Mouse (Mus musculus): Measurements from ENCODE around the gene Gm32802. TPM values are rescaled to one million over a fixed set of nuclear protein-coding genes. Genes with fewer than 3 reads are reported as not detected.
"Not testable (repeated sequence)": the region's sequence is repeated elsewhere in the genome, so short reads cannot be mapped to it uniquely, and the experiment has no call there.

Gm32802 gene
- total and polyA plus RNA-seq, 2 experiments: not detected

DNA sequence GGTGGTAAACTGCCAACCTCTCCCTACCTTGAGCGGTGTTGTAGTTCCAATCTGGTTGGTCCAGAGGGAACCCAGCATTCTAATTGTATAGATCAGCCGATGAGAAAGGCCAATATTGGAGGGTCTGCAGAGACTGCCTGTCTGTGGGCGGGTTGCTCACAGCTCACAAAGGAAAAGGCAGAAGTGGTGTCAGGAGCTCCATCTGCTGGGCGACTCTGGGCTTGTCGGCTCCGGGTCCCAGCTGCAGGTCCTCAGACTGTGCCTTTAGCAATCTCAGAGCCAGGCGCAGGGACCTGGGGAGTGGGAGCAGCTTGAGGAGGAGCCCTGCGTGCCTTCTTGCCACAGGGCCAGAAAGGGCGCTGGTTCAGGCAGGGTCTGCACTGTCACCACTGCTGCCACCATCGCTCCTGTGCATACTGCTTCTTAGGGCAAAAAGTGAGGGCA, 7.6 kb upstream of the Gm32802 start:
- DNase-seq (ENCODE audit: extremely low read depth, low read depth, low spot score): no peak
- no peak overlapping the region for H3K9ac ChIP-seq (ENCODE audit: low read depth, low read length)
- WGBS: 48% methylated on average over 10 of the region's 10 CpGs

DNA sequence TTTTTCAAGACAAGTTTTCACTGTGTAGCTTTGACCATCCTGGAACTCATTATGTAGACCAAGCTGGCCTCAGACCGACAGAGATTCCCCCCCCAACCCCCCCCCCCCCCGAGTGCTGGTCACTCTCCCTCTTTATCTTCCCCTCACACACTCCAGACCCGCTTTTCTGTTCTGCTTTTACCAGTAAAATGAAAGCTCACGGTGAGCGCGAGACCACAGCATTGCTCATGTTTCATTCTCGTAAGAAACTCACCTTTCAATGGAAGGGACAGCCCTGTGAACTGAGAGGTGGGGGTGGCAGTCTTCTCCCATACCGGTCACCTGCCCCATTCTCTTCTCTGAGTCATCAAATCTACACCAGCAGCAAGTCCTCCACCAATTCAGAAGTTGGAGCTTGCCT, 10.3 kb downstream of the Gm32802 start:
- not testable (repeated sequence) for H3K27me3 ChIP-seq (ENCODE audit: control insufficient read depth, insufficient read depth, low read length)
- WGBS: 52% methylated on average over 3 of the region's 8 CpGs

More for the DNA sequence above, 7.6 kb upstream of the Gm32802 start:
- Histone ChIP-seq H3K4me1 (ENCODE audit: control insufficient read depth, insufficient read depth, low read length) (no peaks in the 10 kb centered on the region), H3K36me3 (ENCODE audit: control insufficient read depth, insufficient read depth, low read length) (no peaks in the 10 kb centered on the region), H3K27me3 (ENCODE audit: control insufficient read depth, insufficient read depth, low read length) (no peaks in the 10 kb centered on the region), H3K4me3 (ENCODE audit: insufficient read depth, low read depth, low read length) (no peak overlapping the region), H3K79me2 (ENCODE audit: control insufficient read depth, insufficient read depth, low read length) (no peaks in the 10 kb centered on the region), H3K27ac (replicated peaks; ENCODE audit: insufficient read depth, low read depth, low read length) (no peak overlapping the region)
- no peak for TF ChIP-seq CTCF (IDR thresholded peaks at IDR 0.05; ENCODE audit: low read depth, low read length)
- TF ChIP-seq POLR2A (IDR thresholded peaks at IDR 0.05; ENCODE audit: extremely low read depth, insufficient read depth, low read length): no peak

DNA sequence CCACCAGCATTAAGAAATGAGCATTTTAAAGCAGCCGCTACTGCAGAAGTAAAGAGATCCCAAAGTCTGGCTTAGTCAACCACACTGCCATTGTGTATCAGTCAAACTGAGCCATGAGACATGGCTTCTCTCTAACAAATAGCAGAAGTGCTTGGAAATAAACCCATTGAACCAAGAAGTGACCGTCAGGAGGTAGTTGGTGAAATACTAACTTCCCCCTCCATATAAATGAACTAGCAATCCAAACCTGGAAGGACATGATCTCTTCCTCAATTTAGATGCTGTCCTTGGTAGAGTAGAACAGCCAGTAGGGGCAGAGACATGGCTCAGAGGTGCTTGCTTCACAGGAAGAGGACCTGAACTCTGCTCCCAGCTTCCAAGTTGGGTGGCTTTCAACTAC, 12.9 kb downstream of the Gm32802 start:
- not testable (repeated sequence) for H3K36me3 ChIP-seq (ENCODE audit: control insufficient read depth, insufficient read depth, low read length); H3K4me1 ChIP-seq (ENCODE audit: control insufficient read depth, insufficient read depth, low read length); H3K27me3 ChIP-seq (ENCODE audit: control insufficient read depth, insufficient read depth, low read length); H3K4me3 ChIP-seq (ENCODE audit: insufficient read depth, low read depth, low read length); H3K9ac ChIP-seq (ENCODE audit: low read depth, low read length); H3K27ac ChIP-seq (replicated peaks; ENCODE audit: insufficient read depth, low read depth, low read length); H3K79me2 ChIP-seq (ENCODE audit: control insufficient read depth, insufficient read depth, low read length); DNase-seq (ENCODE audit: extremely low read depth, low read depth, low spot score)
- WGBS: 100% methylated on average over 1 of the region's 2 CpGs

More for the DNA sequence above, 10.3 kb downstream of the Gm32802 start:
- not testable (repeated sequence) for DNase-seq (ENCODE audit: extremely low read depth, low read depth, low spot score); H3K27ac ChIP-seq (replicated peaks; ENCODE audit: insufficient read depth, low read depth, low read length); H3K36me3 ChIP-seq (ENCODE audit: control insufficient read depth, insufficient read depth, low read length); H3K4me1 ChIP-seq (ENCODE audit: control insufficient read depth, insufficient read depth, low read length); H3K9ac ChIP-seq (ENCODE audit: low read depth, low read length); H3K79me2 ChIP-seq (ENCODE audit: control insufficient read depth, insufficient read depth, low read length); H3K4me3 ChIP-seq (ENCODE audit: insufficient read depth, low read depth, low read length)

DNA sequence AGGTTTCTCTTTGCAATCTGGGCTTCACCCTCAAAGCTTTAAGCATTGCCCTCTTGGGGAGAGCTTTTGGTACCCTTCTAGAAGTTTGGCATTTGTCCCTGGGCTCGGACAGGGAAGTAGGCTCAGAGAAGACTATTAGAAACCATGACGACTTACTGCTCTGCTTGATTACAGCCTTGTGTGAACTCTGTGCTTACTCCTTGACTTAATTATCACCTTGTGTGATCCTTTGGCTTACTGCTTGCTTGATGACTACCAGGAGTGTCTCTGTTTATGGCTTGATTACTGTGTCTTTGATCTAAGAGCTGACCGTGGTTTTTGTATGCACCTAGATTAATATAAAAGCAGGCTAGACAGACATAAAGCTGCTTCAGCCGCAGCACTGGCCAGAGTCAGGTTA, 19.6 kb downstream of the Gm32802 start:
- WGBS: no CpG with 5 or more reads among the region's 4 CpGs
- not testable (repeated sequence) for H3K36me3 ChIP-seq (ENCODE audit: control insufficient read depth, insufficient read depth, low read length); DNase-seq (ENCODE audit: extremely low read depth, low read depth, low spot score); H3K27me3 ChIP-seq (ENCODE audit: control insufficient read depth, insufficient read depth, low read length); H3K79me2 ChIP-seq (ENCODE audit: control insufficient read depth, insufficient read depth, low read length); H3K4me1 ChIP-seq (ENCODE audit: control insufficient read depth, insufficient read depth, low read length); H3K27ac ChIP-seq (replicated peaks; ENCODE audit: insufficient read depth, low read depth, low read length); H3K4me3 ChIP-seq (ENCODE audit: insufficient read depth, low read depth, low read length); H3K9ac ChIP-seq (ENCODE audit: low read depth, low read length)

DNA sequence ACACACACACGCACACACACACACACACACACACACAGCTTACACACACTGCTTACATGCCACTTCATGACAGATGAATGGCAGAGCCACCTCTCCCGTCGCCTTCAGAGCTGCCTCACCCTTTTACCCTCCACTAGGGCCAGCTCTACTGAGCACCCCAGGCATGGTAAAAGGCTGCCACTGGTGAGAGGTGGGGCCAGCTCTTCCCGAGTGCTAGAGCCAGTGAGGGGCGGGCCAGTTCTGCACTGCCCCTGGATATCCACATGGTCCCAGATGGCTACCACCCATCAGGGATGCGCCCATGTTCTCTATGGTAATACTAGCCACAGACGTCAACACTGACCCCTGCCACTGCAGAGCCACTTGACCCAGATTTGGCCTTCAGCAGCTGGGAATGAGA, 24.1 kb downstream of the Gm32802 start:
- not testable (repeated sequence) for H3K9ac ChIP-seq (ENCODE audit: low read depth, low read length); H3K4me3 ChIP-seq (ENCODE audit: insufficient read depth, low read depth, low read length); H3K79me2 ChIP-seq (ENCODE audit: control insufficient read depth, insufficient read depth, low read length); DNase-seq (ENCODE audit: extremely low read depth, low read depth, low spot score); H3K27me3 ChIP-seq (ENCODE audit: control insufficient read depth, insufficient read depth, low read length); H3K27ac ChIP-seq (replicated peaks; ENCODE audit: insufficient read depth, low read depth, low read length); H3K36me3 ChIP-seq (ENCODE audit: control insufficient read depth, insufficient read depth, low read length); H3K4me1 ChIP-seq (ENCODE audit: control insufficient read depth, insufficient read depth, low read length)
- WGBS: 79% methylated on average over 7 of the region's 7 CpGs

DNA sequence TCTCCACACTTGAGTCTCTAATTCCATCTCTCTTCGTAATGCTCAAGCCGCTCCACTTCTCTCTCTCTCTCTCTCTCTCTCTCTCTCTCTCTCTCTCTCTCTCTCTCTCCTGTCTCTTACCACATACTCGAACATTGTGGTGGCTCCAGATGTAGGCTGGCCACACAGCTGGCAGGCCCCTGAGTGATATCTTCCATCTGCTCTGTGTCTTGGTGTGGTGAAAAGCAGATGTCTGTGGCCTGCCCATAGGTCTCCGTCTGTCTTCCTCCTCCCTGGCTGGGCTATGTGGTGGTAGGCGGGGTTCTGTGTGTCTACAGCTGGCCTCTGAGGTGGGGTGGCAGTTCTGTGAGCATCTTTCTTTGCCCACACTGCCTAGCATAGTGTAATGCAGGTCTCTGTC, 24.5 kb downstream of the Gm32802 start:
- 95% methylated on average over 2 of the region's 5 CpGs for WGBS
- not testable (repeated sequence) for H3K4me1 ChIP-seq (ENCODE audit: control insufficient read depth, insufficient read depth, low read length); H3K9ac ChIP-seq (ENCODE audit: low read depth, low read length); H3K36me3 ChIP-seq (ENCODE audit: control insufficient read depth, insufficient read depth, low read length); DNase-seq (ENCODE audit: extremely low read depth, low read depth, low spot score); H3K27me3 ChIP-seq (ENCODE audit: control insufficient read depth, insufficient read depth, low read length); H3K27ac ChIP-seq (replicated peaks; ENCODE audit: insufficient read depth, low read depth, low read length); H3K4me3 ChIP-seq (ENCODE audit: insufficient read depth, low read depth, low read length); H3K79me2 ChIP-seq (ENCODE audit: control insufficient read depth, insufficient read depth, low read length)

DNA sequence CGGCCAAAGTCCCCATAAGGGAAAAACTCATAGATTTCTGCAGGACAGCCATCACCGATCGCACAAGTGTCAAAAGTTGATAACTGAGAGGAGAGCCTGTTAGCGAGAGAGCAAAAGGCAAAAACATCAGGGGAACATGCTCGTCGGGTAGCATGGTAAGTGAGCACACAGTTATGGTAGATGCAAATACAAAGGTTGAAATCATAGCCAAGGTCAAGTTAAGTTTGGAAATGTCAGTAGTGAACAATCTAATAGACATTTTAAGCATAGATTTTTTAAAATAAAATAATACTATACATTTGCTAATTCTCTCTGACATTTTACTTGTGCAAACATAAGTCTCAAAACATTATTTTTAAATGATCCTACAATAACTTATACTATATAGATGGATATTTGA, 36.5 kb downstream of the Gm32802 start, which contains the start of gene Iltifb:
Gene Iltifb (minus strand): TSS at position 101 of the 400 bp plus-strand sequence.
- 89% methylated on average over 6 of the region's 6 CpGs for WGBS

DNA sequence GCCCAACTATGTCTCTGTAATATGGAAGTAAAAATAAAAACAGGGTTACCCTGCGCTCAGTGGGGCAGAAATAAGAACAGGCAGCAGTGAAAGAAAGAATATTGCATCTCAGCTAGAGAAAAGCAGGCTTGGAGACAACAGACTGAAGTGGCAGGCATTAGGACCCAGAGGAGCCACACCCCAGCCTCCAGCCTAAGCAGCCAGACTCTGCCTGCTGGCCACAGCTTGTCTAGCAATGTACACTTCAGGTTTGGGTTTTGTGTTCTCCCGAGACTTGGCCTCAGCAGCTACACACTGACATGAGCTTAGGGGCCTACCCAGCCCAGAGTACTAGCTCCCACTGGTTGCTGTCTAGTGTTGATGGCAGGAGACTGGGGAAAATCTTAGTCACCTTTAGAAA, 43.6 kb downstream of the Gm32802 start:
- H3K27ac ChIP-seq (replicated peaks; ENCODE audit: insufficient read depth, low read depth, low read length); H3K4me1 ChIP-seq (ENCODE audit: control insufficient read depth, insufficient read depth, low read length); H3K79me2 ChIP-seq (ENCODE audit: control insufficient read depth, insufficient read depth, low read length); H3K4me3 ChIP-seq (ENCODE audit: insufficient read depth, low read depth, low read length); H3K36me3 ChIP-seq (ENCODE audit: control insufficient read depth, insufficient read depth, low read length); H3K9ac ChIP-seq (ENCODE audit: low read depth, low read length); H3K27me3 ChIP-seq (ENCODE audit: control insufficient read depth, insufficient read depth, low read length); DNase-seq (ENCODE audit: extremely low read depth, low read depth, low spot score): not testable (repeated sequence)
- 40% methylated on average over 2 of the region's 2 CpGs for WGBS

More for the DNA sequence above, 36.5 kb downstream of the Gm32802 start, which contains the start of gene Iltifb:
- Histone ChIP-seq H3K4me1 (ENCODE audit: control insufficient read depth, insufficient read depth, low read length) (no peaks in the 10 kb centered on the region), H3K27me3 (ENCODE audit: control insufficient read depth, insufficient read depth, low read length) (no peaks in the 10 kb centered on the region), H3K4me3 (ENCODE audit: insufficient read depth, low read depth, low read length) (no peak within 1 kb of the TSS), H3K9ac (ENCODE audit: low read depth, low read length) (no peak within 1 kb of the TSS), H3K36me3 (ENCODE audit: control insufficient read depth, insufficient read depth, low read length) (no peaks in the 10 kb centered on the region), H3K27ac (replicated peaks; ENCODE audit: insufficient read depth, low read depth, low read length) (no peak within 1 kb of the TSS), H3K79me2 (ENCODE audit: control insufficient read depth, insufficient read depth, low read length) (no peaks in the 10 kb centered on the region)
- no peak for TF ChIP-seq CTCF (IDR thresholded peaks at IDR 0.05; ENCODE audit: low read depth, low read length)
- no peak for TF ChIP-seq POLR2A (IDR thresholded peaks at IDR 0.05; ENCODE audit: extremely low read depth, insufficient read depth, low read length)
- no peak for DNase-seq (ENCODE audit: extremely low read depth, low read depth, low spot score)

Measured in liver, adult 2 months (tissue).